Mouse (Mus musculus) kidney, adult 2 months (tissue): ENCODE data around the gene Hist1h4k.

Experiments
- CTCF ChIP-seq: fragments of 200-500 bp; conservative IDR thresholded peaks from 2 replicates; pipeline ENCODE4 v1.5.1; 2011; ENCODE audit warnings: low read depth, mild to moderate bottlenecking, control low read depth, low read length, moderate library complexity, mixed read lengths; ENCODE audit not compliant: insufficient read depth, insufficient read length
- POLR2A ChIP-seq: fragments of 200-500 bp; IDR thresholded peaks from one replicate; pipeline ENCODE4 v1.6.1; 2011; ENCODE audit warnings: low read depth, low read length, control low read depth

- no peak for TF ChIP-seq POLR2A
- no peak for TF ChIP-seq CTCF
These were observed 20.8 kb downstream of the Hist1h4k start for GRCm38 (mm10) chr13:21729544-21729943.
